Mouse (Mus musculus) G1E-ER4 (cell line): Measurements from ENCODE around the gene Dpt. TPM values are rescaled to one million over a fixed set of nuclear protein-coding genes. Genes with fewer than 3 reads are reported as not detected.

Experiments used
- GATA1 ChIP-seq: IDR thresholded peaks from one replicate; pipeline ENCODE4 v1.8.0; 2012; ENCODE audit warnings: low read length, inconsistent platforms
- polyA plus RNA-seq: library from polyadenylated mRNA; stranded (reverse); fragments of >175 nt; gene quantifications from 2 replicates; pipeline ENCODE4 v1.2.3, GENCODE M21; 2012

Gene Dpt
- polyA plus RNA-seq = not detected in 2 replicates

GRCm38 (mm10) chr1:164796471-164796870, at the start of gene Dpt:
Dpt (plus strand) TSS chr1:164796644.
- TF ChIP-seq GATA1 = no peak

GRCm38 (mm10) chr1:164753736-164754135, 42.7 kb upstream of the Dpt start:
- no peak for TF ChIP-seq GATA1

GRCm38 (mm10) chr1:164755671-164756070, 40.8 kb upstream of the Dpt start:
- TF ChIP-seq GATA1 = no peak

DNA sequence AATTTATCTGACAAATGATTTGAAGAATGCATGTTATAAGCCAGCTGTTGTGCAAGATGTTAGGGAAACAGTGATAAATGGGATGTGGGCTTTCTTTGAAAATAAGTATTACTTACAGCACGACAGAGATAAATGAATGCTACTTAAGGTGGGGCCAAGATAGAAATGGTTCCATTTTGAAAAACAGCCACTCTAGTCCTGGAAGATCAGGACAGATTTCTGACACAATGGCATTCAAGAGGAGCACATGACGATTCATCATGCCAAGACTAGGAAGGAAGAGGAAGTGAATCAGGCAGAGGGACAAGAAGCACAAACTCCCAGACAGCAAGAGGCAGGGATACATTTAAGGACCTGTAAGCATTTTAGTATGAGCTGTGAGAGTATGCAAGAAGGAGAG, 39.5 kb upstream of the Dpt start:
- no peak for TF ChIP-seq GATA1

DNA sequence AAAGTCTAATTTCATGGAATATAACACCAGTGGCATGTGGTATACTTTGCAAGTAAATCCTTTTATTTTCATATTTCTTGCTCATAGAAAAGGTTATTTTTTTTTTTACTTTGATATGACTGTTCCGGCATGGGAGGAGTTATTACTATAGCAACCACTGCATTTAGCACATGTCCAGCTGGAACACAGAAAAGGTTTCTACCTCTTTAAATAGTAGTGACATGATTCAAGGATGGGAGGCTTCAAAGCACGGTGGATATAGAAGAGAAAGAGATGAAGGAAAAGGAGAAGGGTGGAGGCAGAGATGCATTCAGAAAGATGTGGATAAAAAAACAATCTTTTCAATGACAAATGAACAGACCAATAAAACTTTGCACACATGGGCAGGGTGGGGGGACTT, 38.0 kb upstream of the Dpt start:
- TF ChIP-seq GATA1 = no peak

- no peak for TF ChIP-seq GATA1
Observed at GRCm38 (mm10) chr1:164762276-164762675, 34.2 kb upstream of the Dpt start.

DNA sequence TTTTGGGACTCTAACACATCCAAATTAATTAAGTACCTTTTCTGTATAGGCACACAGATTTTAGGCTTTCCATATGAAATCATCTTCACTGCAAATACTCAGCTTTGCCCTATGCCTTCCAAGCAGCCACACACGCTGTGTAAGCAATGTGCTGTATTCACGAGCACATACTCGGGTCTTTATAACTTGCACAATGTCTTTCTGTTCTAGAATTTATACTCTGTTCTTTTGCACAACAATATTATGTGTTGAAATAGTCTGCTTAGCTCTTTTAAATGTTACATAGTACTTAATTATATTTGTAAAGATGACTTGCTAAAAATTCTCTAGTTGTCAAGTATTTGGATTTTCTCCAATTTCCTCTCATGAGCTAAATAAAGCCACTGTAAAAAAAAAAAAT, 29.8 kb upstream of the Dpt start:
- no peak for TF ChIP-seq GATA1

GRCm38 (mm10) chr1:164770611-164771010, 25.8 kb upstream of the Dpt start:
- TF ChIP-seq GATA1 = no peak

GRCm38 (mm10) chr1:164780851-164781510, 15.5 kb upstream of the Dpt start:
- TF ChIP-seq GATA1 = no peak

DNA sequence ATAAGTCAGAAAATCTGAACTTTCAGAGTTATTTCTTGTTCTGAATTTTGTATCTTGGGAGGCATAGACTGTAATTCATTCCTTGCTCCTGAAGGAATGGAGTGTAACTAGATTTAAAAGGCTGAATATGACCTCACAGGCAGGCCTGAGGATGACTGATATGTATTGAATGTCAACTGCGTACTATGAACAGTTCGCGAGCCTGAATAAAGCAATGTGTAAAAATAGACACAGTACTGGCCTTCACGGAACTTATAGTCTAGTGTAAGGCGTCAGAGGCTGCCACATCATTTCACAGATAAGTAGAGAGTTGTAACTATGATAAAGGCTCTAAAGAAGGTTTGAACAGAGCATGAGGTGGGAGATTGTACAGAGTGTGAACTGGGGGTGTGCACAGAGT, 10.3 kb upstream of the Dpt start:
- TF ChIP-seq GATA1 = no peak

DNA sequence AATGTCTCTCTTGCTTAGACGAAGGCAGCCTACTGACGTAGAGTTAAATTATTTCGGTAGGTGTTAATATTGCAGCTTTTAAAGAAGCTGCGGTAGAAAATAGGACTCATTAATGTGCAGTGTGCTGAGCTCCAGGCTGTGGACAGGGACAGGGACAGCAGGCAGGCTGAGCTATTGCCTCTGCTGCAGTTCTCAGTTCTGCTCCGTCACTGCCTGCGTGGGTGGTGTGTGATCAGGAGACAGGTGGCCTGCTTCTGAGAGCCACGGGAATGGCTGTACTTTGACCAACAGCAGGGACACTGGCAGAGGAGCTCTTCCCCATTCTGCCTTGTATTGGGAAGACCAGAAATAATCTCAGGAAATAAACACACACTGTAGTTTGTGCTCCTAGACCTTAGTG, 8.7 kb upstream of the Dpt start:
- no peak for TF ChIP-seq GATA1

GRCm38 (mm10) chr1:164788292-164788691, 8.2 kb upstream of the Dpt start:
- TF ChIP-seq GATA1 = no peak

GRCm38 (mm10) chr1:164793049-164793448, 3.4 kb upstream of the Dpt start:
- no peak for TF ChIP-seq GATA1

GRCm38 (mm10) chr1:164797746-164798285, 1.4 kb downstream of the Dpt start:
- no peak for TF ChIP-seq GATA1

DNA sequence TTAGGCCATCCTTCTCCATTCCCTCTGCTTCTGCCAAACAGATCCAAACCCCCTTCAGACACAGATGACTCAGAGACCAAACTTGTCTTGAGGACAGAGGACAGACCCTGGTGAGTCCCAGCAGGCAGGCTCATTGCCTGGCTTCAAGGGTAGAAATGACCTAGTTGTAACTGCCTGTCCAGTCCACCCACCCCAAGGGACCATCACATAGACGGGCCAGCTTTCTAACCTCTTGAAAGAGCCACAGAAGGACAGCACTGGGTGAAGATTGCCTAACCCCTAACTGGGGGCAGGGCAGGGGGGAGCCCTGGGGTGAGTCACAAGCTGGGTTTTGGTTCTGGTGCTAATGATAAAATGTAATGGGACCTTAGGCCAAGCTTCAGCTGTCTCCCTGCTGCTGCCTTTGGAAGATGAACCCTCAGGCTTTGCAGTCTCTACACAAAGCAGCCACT, 2.1 kb downstream of the Dpt start:
- TF ChIP-seq GATA1 = no peak

GRCm38 (mm10) chr1:164799161-164799560, 2.7 kb downstream of the Dpt start:
- TF ChIP-seq GATA1 = no peak

DNA sequence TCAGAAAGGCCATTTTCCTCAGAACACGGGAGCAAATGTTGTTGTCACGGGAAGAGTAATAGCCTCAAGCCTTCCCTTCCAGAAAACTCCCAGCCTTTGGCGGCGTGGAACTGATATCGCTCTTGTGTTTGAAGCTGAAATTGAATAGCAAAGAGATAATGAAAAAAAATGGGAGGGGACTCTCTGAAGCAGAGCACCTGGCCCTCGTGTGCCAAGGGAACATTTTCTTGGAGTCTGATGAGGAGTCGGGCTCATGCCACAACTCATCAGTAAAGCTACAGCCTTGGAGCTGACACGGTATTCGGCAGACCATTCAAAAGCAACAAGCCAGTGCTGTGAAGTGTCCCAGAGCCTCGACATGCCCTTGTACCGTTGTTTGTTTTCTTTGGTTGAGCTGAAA, 7.8 kb downstream of the Dpt start:
- no peak for TF ChIP-seq GATA1

DNA sequence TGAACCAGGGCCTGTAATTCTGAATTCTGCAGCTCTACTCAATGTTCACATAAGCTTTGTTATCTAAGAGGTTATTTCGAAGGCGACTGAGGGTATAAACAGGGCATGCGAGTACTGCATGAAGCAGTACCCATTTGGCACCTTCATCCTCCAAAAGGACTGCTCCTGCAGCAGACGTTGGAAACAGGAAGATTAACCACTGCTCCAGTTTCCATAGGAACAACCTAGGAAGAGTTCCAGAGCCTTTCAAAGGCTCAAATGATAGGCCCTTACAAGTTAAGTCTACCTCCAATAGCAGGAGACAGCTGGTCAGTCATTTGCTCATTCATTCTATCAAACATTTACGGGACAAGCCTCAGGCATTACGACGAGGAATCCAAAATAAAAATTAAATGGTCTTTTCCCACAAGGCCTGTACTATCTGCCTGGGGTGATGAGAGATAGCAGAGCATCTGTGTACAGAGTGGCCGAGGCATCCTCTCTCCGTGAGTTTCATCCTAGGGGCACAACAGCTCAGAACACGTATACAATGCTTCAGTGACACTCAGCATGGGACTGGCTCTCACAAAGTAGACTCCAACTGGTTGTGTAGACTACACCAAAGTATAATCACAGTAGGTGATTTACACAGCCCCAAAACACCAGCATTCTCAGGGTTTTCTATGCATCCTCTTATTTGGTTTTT, 8.4 kb downstream of the Dpt start:
- TF ChIP-seq GATA1 = no peak
